Mouse (Mus musculus) kidney, postnatal 4 days (tissue): ENCODE measurements around the gene Parp3.
A peak's percentile ranks its signal among the peaks of the same experiment; 100 is the strongest.

ENCODE experiments used
- DNase-seq, 2 experiments: peaks; one replicate each; pipeline ENCODE4 v3.0.0; 2021; ENCODE audit warnings: mixed read lengths in 2 of 2

Gene Parp3

GRCm38 (mm10) chr9:106421033-106421864 lies 55.5 kb downstream of the Parp3 start:
- DNase-seq = peak in 1 of 2 experiments; percentile 32

GRCm38 (mm10) chr9:106420608-106421007 lies 56.1 kb downstream of the Parp3 start:
- DNase-seq = peak in 1 of 2 experiments; percentile 25
